Mouse (Mus musculus) adrenal gland, adult 18-20 months (tissue): Measurements from ENCODE around the gene Cdh10. TPM values are rescaled to one million over a fixed set of nuclear protein-coding genes. Genes with fewer than 3 reads are reported as not detected.

Experiments used
- DNase-seq, 2 experiments: peaks; one replicate each; pipeline ENCODE4 v3.0.0; 2021 to 2022; ENCODE audit warnings: low spot score in 2 of 2
- total RNA-seq, 2 experiments: library from RNA; stranded (reverse); gene quantifications; 1 replicate in 1 of 2; 2 replicates in 1 of 2; pipeline ENCODE4 v1.2.3; 2021

Cdh10 gene
- total RNA-seq, 2 experiments from 2014 or later = 0.22 TPM; not detected in 1

DNA sequence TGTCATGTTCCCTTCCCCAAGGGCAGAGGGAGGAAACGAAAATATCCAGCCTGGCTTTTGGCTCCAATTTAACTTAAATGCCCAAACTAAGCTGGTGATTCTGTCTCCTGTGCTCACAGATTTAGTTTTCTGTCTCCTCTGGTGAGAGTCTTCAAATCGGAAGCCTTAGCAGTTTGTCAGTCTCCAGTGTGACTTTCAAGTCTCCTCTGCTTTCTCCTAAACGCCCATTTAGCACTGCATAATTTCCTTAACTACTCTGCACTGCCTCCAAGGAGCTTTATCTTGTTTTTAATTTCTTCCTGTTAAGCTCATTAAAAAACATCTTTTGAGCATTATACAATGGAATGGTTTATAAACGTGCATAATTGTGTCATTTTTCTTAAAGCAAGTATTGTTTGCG, 156.3 kb downstream of the Cdh10 start:
- DNase-seq = no peak

DNA sequence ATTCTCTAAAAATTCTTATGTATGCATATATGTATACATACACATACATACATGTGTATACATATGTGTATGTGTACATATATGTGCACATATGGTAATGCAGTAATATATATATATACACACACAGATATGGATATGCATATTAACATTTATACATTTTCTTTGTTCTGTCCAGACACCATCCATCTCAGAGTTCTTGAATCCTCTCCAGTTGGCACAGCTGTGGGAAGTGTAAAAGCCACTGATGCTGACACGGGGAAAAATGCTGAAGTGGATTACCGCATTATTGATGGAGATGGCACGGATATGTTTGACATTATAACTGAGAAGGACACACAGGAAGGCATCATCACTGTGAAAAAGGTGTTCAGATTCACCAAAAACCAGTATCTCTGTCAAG, 166.1 kb downstream of the Cdh10 start:
- DNase-seq = no peak

DNA sequence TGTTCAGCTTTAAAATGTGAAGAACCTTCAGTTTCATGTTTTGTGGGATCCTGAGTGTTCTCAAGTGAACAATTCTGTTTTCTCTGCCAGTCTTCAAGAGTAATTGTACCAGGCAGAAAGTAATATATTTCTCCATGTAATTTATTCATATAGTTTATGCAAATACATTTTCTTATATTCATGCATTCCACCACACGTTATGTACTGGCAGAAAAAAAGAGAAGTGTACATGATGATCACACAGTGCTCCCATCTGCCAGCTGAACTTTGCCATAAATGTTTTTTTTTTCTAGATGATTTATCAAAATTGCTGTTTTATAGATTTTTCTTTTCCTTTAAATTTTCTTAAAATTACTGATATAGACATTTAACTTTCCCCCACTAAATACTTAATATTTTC, 168.9 kb downstream of the Cdh10 start:
- DNase-seq = no peak

DNA sequence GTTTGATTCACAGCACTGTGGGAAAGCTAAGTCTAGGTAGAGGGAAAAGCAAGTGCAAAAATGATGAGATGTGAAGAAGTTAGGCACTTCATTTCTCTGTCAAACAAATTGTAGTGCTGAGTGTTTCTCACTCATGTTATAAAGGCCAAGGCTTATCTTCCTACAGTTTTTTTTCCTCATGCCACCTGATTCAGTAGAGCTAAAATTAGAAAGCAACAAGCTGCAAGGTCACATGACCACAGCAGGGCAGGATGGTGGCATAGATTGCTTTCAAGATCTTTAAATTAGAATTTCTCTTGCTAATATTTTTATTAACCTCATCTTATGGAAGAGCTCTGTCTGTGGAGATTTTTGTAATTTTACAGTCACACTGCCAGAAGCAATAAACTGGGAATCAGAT, 174.8 kb downstream of the Cdh10 start:
- DNase-seq = no peak

DNA sequence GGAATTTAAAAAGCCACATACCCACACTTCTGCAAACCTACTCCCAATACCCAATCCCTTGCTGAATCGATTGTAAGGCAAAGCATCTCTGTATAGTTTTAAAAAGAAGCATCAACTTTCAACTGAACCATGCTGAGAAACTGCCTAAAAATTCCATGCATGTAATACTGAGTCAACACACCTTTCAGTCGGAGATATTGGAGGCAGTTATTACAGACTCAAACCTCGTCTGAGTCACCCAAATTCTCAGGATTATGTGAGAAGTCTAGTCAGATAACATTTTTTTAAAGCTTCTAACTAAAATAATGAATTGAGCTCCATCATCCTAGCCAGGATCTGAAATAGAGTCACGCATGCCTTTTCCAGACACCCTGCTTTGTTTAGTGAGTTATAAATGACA, 175.5 kb downstream of the Cdh10 start:
- no peak for DNase-seq

DNA sequence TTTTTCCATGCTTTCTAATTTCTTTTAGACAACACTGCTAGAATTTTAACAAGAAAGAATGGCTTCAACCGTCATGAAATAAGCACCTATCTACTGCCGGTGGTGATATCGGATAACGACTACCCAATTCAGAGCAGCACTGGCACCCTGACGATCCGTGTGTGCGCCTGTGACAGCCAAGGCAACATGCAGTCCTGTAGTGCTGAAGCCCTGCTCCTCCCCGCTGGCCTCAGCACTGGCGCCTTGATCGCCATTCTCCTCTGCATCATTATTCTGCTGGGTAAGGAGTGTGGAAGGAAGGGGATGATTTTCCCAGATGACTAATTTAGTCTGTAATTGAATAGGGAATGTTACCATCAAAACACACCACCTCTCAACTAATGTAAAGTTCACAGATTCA, 192.1 kb downstream of the Cdh10 start:
- no peak for DNase-seq

DNA sequence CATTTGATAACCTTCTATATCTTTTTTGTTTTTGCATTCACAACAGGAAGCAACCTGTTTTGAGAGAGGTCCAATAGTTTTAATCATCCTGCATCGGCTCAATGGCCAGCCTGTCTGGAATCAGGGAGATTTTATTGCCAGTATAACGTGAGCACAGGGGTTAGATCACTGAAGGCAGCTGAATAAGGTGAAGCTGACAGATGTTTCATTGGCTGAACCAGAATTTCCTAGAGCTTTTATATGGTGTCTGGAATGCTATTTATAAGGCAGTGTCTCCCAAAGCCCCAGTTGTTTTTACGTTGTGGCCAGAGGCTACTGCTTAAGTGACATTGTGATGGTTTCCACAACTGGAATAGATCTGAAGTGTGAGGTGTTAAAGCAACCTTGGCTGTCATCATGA, 214.2 kb downstream of the Cdh10 start:
- no peak for DNase-seq

DNA sequence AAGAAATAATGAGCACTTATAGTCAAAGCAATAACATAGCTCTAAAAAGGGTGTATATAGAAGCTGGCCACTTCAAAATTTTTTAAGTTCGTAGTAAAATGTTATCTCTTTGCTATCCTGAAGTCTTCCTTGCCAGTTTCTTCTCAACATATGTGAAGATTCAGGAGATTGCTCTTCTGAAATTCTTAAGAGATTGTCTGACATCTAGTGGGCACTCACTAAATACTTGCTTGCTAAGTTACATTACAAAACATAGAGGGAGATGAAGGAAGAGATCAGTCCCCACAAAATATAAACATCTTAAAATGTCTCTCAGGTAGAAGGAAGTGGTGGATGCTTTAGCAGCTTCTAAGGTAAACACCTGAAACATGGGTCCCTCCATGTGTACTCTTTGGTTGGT, 221.3 kb downstream of the Cdh10 start:
- DNase-seq = no peak
